Mouse (Mus musculus): ENCODE results near the gene Aqp7. TPM values are rescaled to one million over a fixed set of nuclear protein-coding genes. Genes with fewer than 3 reads are reported as not detected.

Gene Aqp7
- total and polyA plus RNA-seq, 3 experiments = 21.6 to 33.0 (median 32.7) TPM

- no peak for DNase-seq
- H3K79me2 ChIP-seq (replicated peaks; ENCODE audit: control insufficient read depth, insufficient read depth, low read length) = no peaks in the 10 kb centered on the region
- intact Hi-C loops (cut with DNase I) = loop anchor here (10.0 kb wide), 1 partner anchor 200 kb away; no protein-coding TSS in a partner anchor
- peak overlapping the region; percentile 53 for H3K9ac ChIP-seq (ENCODE audit: low read depth, low read length)
- no peaks in the 10 kb centered on the region for H3K27me3 ChIP-seq (ENCODE audit: control insufficient read depth, insufficient read depth, low read length)
- peak overlapping the region; percentile 31 for H3K4me3 ChIP-seq
- peaks cover 10% of the 10 kb centered on the region for H3K4me1 ChIP-seq (ENCODE audit: control insufficient read depth, insufficient read depth, low read length)
- H3K36me3 ChIP-seq (ENCODE audit: control insufficient read depth, insufficient read depth, low read length) = peaks cover 3% of the 10 kb centered on the region; the same call in 1 of the 2 replicates
- TF ChIP-seq EP300 (IDR thresholded peaks at IDR 0.05; ENCODE audit: insufficient read depth, low read depth, low read length) (no peak), CTCF (IDR thresholded peaks at IDR 0.05) (no peak), POLR2A (IDR thresholded peaks at IDR 0.05; ENCODE audit: insufficient read depth, low read depth, low read length) (no peak)
- peak overlapping the region; percentile 93 for H3K27ac ChIP-seq
- WGBS = 58% methylated on average over 3 of the region's 3 CpGs
These were observed 2.7 kb downstream of the Aqp7 start for GRCm38 (mm10) chr4:41045288-41045687.

DNA sequence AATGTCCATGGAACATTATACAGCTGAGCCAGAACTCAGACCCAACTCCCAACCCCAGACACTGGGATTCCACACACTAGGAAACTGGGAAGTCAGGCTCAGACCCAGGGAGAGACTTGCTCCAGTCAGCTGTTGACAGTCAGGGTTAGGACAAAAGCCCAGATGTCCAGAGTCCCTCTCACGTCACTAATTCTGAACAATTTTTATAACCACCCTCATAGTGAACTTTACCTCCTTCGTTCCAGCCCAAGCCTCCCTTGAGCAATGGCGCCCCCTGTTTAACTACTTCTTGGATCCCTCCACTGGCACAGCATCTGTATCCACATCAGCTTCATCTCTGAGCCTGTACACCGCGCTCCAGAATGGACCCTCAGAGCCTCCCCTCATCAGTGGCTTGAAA, 4.0 kb downstream of the Aqp7 start:
- intact Hi-C loops (cut with DNase I) = loop anchor here (1.0 to 10.0 kb wide), 2 partner anchors 14 to 199 kb away; no protein-coding TSS in a partner anchor
- Histone ChIP-seq H3K4me1 (ENCODE audit: control insufficient read depth, insufficient read depth, low read length) (peaks cover 14% of the 10 kb centered on the region), H3K36me3 (ENCODE audit: control insufficient read depth, insufficient read depth, low read length) (peaks cover 3% of the 10 kb centered on the region), H3K79me2 (replicated peaks; ENCODE audit: control insufficient read depth, insufficient read depth, low read length) (no peaks in the 10 kb centered on the region), H3K4me3 (peak overlapping the region; percentile 15; the same call in 1 of the 2 replicates), H3K27ac (peak overlapping the region; percentile 93), H3K9ac (ENCODE audit: low read depth, low read length) (peak overlapping the region; percentile 13), H3K27me3 (ENCODE audit: control insufficient read depth, insufficient read depth, low read length) (no peaks in the 10 kb centered on the region)
- TF ChIP-seq POLR2A (IDR thresholded peaks at IDR 0.05; ENCODE audit: insufficient read depth, low read depth, low read length) = 0 out of 2 replicates have a peak, but pooled peaks have one; percentile 31
- peak; percentile 65 for TF ChIP-seq CTCF (IDR thresholded peaks at IDR 0.05)
- no peak for TF ChIP-seq EP300 (IDR thresholded peaks at IDR 0.05; ENCODE audit: insufficient read depth, low read depth, low read length)
- peak in 1 of 2 experiments; percentile 31 for DNase-seq
- 54% methylated on average over 5 of the region's 5 CpGs for WGBS

DNA sequence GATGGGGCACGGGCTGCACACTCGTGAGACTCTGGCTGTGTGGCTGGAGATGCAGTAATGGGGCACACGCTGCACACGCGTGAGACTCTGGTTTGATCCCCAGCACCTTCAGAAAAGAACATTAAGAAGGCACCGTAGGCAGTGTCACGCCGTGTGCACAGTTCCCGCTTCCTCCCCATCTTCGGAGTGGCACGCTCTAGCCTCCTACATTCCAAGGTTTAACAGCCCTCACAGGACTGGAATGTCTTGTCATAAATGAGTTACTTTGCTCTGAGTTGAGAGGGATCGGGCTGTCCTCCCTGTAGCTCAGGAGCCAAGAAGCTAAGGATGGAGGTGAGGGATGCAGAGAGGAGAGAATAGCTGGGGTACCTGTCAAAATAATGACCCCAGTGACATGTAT, 5.1 kb downstream of the Aqp7 start:
- H3K27ac ChIP-seq = peak overlapping the region; percentile 93
- TF ChIP-seq CTCF (IDR thresholded peaks at IDR 0.05) (no peak), EP300 (IDR thresholded peaks at IDR 0.05; ENCODE audit: insufficient read depth, low read depth, low read length) (no peak), POLR2A (IDR thresholded peaks at IDR 0.05; ENCODE audit: insufficient read depth, low read depth, low read length) (no peak)
- no peaks in the 10 kb centered on the region for H3K79me2 ChIP-seq (replicated peaks; ENCODE audit: control insufficient read depth, insufficient read depth, low read length)
- no peak overlapping the region; the same call in 1 of the 2 replicates for H3K9ac ChIP-seq (ENCODE audit: low read depth, low read length)
- 62% methylated on average over 12 of the region's 12 CpGs for WGBS
- peaks cover 6% of the 10 kb centered on the region for H3K36me3 ChIP-seq (ENCODE audit: control insufficient read depth, insufficient read depth, low read length)
- no peak for DNase-seq
- peaks cover 13% of the 10 kb centered on the region for H3K4me1 ChIP-seq (ENCODE audit: control insufficient read depth, insufficient read depth, low read length)
- H3K27me3 ChIP-seq (ENCODE audit: control insufficient read depth, insufficient read depth, low read length) = no peaks in the 10 kb centered on the region
- no peak overlapping the region for H3K4me3 ChIP-seq
- intact Hi-C loops (cut with DNase I) = loop anchor here (10.0 kb wide), 1 partner anchor 198 kb away; no protein-coding TSS in a partner anchor

GRCm38 (mm10) chr4:41040983-41041382, 7.0 kb downstream of the Aqp7 start:
- WGBS = 30% methylated on average over 7 of the region's 7 CpGs
- no peaks in the 10 kb centered on the region for H3K79me2 ChIP-seq (replicated peaks; ENCODE audit: control insufficient read depth, insufficient read depth, low read length)
- H3K27ac ChIP-seq = peak overlapping the region; percentile 74
- peak; percentile 55; the same call in 1 of the 2 replicates for TF ChIP-seq POLR2A (IDR thresholded peaks at IDR 0.05; ENCODE audit: insufficient read depth, low read depth, low read length)
- no peak for TF ChIP-seq CTCF (IDR thresholded peaks at IDR 0.05)
- TF ChIP-seq EP300 (IDR thresholded peaks at IDR 0.05; ENCODE audit: insufficient read depth, low read depth, low read length) = peak; percentile 73; the same call in 1 of the 2 replicates
- peak; percentile 51 to 68 for DNase-seq
- H3K4me3 ChIP-seq = no peak overlapping the region; the same call in 1 of the 2 replicates
- H3K27me3 ChIP-seq (ENCODE audit: control insufficient read depth, insufficient read depth, low read length) = no peaks in the 10 kb centered on the region
- peaks cover 6% of the 10 kb centered on the region for H3K36me3 ChIP-seq (ENCODE audit: control insufficient read depth, insufficient read depth, low read length)
- H3K9ac ChIP-seq (ENCODE audit: low read depth, low read length) = no peak overlapping the region; the same call in 1 of the 2 replicates
- intact Hi-C loops (cut with DNase I) = loop anchor here (1.0 to 10.0 kb wide), 2 partner anchors 10 to 196 kb away; no protein-coding TSS in a partner anchor
- H3K4me1 ChIP-seq (ENCODE audit: control insufficient read depth, insufficient read depth, low read length) = peaks cover 12% of the 10 kb centered on the region

DNA sequence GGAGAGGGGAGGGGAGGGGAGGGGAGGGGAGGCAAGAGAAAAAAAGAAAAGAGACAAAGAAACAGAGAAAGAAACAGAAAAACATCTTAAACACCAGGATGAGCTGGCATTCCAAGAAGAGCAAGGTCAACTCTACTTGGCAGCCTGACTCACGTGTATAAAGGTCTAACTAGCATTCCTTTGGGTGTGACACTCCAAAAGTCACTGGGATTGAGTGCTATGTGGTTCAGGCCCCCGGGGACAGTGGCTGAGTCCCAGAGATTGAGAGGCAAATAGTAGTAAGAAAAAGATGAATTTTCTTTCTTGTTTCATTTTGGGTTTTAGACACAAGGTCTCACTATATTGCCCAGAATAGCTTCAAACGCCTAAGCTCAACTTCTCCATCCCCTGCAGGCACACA, 10.0 kb downstream of the Aqp7 start:
- no peak overlapping the region for H3K4me3 ChIP-seq
- H3K79me2 ChIP-seq (replicated peaks; ENCODE audit: control insufficient read depth, insufficient read depth, low read length) = no peaks in the 10 kb centered on the region
- DNase-seq = no peak
- no peak overlapping the region for H3K9ac ChIP-seq (ENCODE audit: low read depth, low read length)
- no peak for TF ChIP-seq POLR2A (IDR thresholded peaks at IDR 0.05; ENCODE audit: insufficient read depth, low read depth, low read length)
- TF ChIP-seq EP300 (IDR thresholded peaks at IDR 0.05; ENCODE audit: insufficient read depth, low read depth, low read length) = no peak
- no peak for TF ChIP-seq CTCF (IDR thresholded peaks at IDR 0.05)
- H3K4me1 ChIP-seq (ENCODE audit: control insufficient read depth, insufficient read depth, low read length) = peaks cover 12% of the 10 kb centered on the region
- WGBS = 28% methylated on average over 3 of the region's 3 CpGs
- H3K27me3 ChIP-seq (ENCODE audit: control insufficient read depth, insufficient read depth, low read length) = no peaks in the 10 kb centered on the region
- H3K27ac ChIP-seq = peak overlapping the region; percentile 45; the same call in 1 of the 2 replicates
- intact Hi-C loops (cut with DNase I) = no loop called here
- peaks cover 9% of the 10 kb centered on the region for H3K36me3 ChIP-seq (ENCODE audit: control insufficient read depth, insufficient read depth, low read length)

DNA sequence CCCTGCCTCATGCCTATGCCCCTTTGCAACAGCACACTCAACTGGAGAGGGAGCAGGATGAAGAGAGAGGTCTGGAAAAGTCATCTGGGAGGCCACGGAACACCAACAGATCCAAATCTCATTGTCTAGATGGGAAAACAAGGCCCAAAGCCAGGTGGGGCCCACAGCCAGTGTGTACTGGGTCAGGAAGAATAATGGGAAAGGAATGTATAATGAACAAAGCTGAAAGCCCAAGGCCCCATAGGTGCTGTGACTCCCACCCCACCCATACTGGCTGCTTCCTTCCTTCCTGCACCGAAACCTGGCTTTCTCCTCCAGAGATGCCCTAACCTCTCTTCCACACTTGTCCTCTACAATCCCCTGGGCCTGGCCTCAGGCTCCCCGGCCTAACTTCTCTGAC, 16.7 kb downstream of the Aqp7 start:
- Histone ChIP-seq H3K4me3 (no peak overlapping the region), H3K27me3 (ENCODE audit: control insufficient read depth, insufficient read depth, low read length) (no peaks in the 10 kb centered on the region), H3K36me3 (ENCODE audit: control insufficient read depth, insufficient read depth, low read length) (peaks cover 5% of the 10 kb centered on the region), H3K9ac (ENCODE audit: low read depth, low read length) (no peak overlapping the region; the same call in 1 of the 2 replicates), H3K27ac (peak overlapping the region; percentile 88), H3K79me2 (replicated peaks; ENCODE audit: control insufficient read depth, insufficient read depth, low read length) (no peaks in the 10 kb centered on the region), H3K4me1 (ENCODE audit: control insufficient read depth, insufficient read depth, low read length) (peaks cover 12% of the 10 kb centered on the region)
- intact Hi-C loops (cut with DNase I) = loop anchor here (1.0 kb wide), 2 partner anchors 10 to 16 kb away; no protein-coding TSS in a partner anchor
- 47% methylated on average over 3 of the region's 3 CpGs for whole genome bisulfite sequencing
- TF ChIP-seq CTCF (IDR thresholded peaks at IDR 0.05) (no peak), POLR2A (IDR thresholded peaks at IDR 0.05; ENCODE audit: insufficient read depth, low read depth, low read length) (peak; percentile 46; the same call in 1 of the 2 replicates), EP300 (IDR thresholded peaks at IDR 0.05; ENCODE audit: insufficient read depth, low read depth, low read length) (peak; percentile 99)
- peak; percentile 63 to 76 for DNase-seq
